Mouse (Mus musculus): ENCODE measurements at regions not wholly inside any gene's neighbourhood (a gene's known extent, or its start where the extent isn't known, plus 50 kb on each side); places are given as distances from the start of the nearest gene placed in this dataset.

- H3K9me3 ChIP-seq (ENCODE audit: control insufficient read depth, low read length), result no peaks in the 10 kb centered on the region
- H3K27me3 ChIP-seq (replicated peaks; ENCODE audit: control insufficient read depth, insufficient read depth, low read length), result no peaks in the 10 kb centered on the region
- H3K9ac ChIP-seq (ENCODE audit: low read depth, low read length), result no peak overlapping the region
- H3K4me3 ChIP-seq (ENCODE audit: low read length), result no peak overlapping the region
- no peaks in the 10 kb centered on the region for H3K36me3 ChIP-seq (ENCODE audit: control insufficient read depth, insufficient read depth, low read length)
- H3K4me2 ChIP-seq (ENCODE audit: low read depth, low read length), result no peak overlapping the region
- no peak for ATAC-seq
- H3K4me1 ChIP-seq (ENCODE audit: control insufficient read depth, insufficient read depth, low read length), result no peaks in the 10 kb centered on the region
- H3K27ac ChIP-seq (ENCODE audit: low read length), result no peak overlapping the region
These were observed 577.7 kb upstream of the Adgra3 start for GRCm38 (mm10) chr5:50636539-50636938.

DNA sequence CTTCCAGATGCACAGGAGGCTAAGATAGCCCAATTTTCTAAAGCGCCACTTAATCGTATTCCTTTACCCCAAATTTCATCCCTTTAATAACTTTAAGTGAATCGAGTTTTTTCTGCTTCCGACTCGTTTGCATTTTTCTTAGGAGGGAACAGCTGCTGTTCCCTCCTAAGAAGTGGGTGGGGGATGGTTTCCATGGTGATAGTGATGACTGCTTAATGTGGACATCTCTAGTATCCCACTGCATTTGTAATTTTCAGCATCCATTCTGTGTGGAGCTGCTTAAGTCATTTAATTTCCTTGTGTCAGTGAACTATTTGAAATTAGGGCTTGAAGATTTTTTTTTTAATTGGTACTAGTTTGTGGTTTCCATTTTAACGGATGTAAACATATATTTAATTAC is 567.8 kb upstream of the Adgra3 start:
- Histone ChIP-seq H3K36me3 (ENCODE audit: control insufficient read depth, insufficient read depth, low read length) (no peaks in the 10 kb centered on the region), H3K9ac (ENCODE audit: low read depth, low read length) (no peak overlapping the region), H3K4me2 (ENCODE audit: low read depth, low read length) (no peak overlapping the region), H3K27me3 (replicated peaks; ENCODE audit: control insufficient read depth, insufficient read depth, low read length) (no peaks in the 10 kb centered on the region), H3K27ac (ENCODE audit: low read length) (no peak overlapping the region), H3K9me3 (ENCODE audit: control insufficient read depth, low read length) (no peaks in the 10 kb centered on the region), H3K4me1 (ENCODE audit: control insufficient read depth, insufficient read depth, low read length) (no peaks in the 10 kb centered on the region), H3K4me3 (ENCODE audit: low read length) (no peak overlapping the region)
- 77% methylated on average over 6 of the region's 6 CpGs for WGBS
- no peak for ATAC-seq

DNA sequence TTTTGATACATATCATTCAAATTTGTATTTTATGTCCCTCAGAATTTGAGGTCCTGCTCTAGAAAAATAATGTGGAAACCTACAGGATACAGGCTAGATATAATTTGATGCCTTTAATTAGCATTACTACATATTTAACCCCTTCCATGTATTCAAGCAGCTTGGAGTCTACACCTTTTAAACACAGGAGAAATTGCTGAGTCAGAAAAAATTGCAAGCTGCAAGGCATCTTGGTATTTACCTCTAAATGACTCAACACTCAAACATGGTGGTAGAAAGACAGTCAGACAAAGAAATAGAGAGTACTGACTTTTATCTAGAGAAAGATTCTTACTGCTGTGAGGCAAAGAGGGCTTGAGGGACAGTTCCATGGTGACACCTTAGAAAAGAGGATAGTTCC is 565.4 kb upstream of the Adgra3 start:
- Histone ChIP-seq H3K27me3 (replicated peaks; ENCODE audit: control insufficient read depth, insufficient read depth, low read length) (no peaks in the 10 kb centered on the region), H3K4me2 (ENCODE audit: low read depth, low read length) (no peak overlapping the region), H3K27ac (ENCODE audit: low read length) (no peak overlapping the region), H3K4me1 (ENCODE audit: control insufficient read depth, insufficient read depth, low read length) (no peaks in the 10 kb centered on the region), H3K36me3 (ENCODE audit: control insufficient read depth, insufficient read depth, low read length) (no peaks in the 10 kb centered on the region), H3K4me3 (ENCODE audit: low read length) (no peak overlapping the region), H3K9me3 (ENCODE audit: control insufficient read depth, low read length) (no peaks in the 10 kb centered on the region), H3K9ac (ENCODE audit: low read depth, low read length) (no peak overlapping the region)
- ATAC-seq, result no peak
